Mouse (Mus musculus) forebrain, postnatal 0 days (tissue): ENCODE results near the gene Bcor. TPM values are rescaled to one million over a fixed set of nuclear protein-coding genes. Genes with fewer than 3 reads are reported as not detected.

Experiments
- ATAC-seq: fragments of 200-750 bp; cut with Nextera tagmentation; 2 replicates; pipeline ENCODE4 v1.8.0; 2017; ENCODE audit warnings: mild to moderate bottlenecking, moderate library complexity
- DNase-seq: peaks from one replicate; pipeline ENCODE4 v3.0.0-alpha.2; 2015
- H3K27ac ChIP-seq: fragments of 300-500 bp; sonication (generic); 2 replicates; pipeline ENCODE4 v1.5.1; 2014; ENCODE audit warnings: low read depth, mild to moderate bottlenecking, antibody characterized with exemption, low read length, moderate library complexity, mixed read lengths
- H3K27me3 ChIP-seq: fragments of 300-500 bp; sonication (generic); 2 replicates; pipeline ENCODE4 v1.6.1; 2014; ENCODE audit warnings: mild to moderate bottlenecking, low read length, mixed read lengths; ENCODE audit not compliant: insufficient read depth
- H3K36me3 ChIP-seq: fragments of 300-500 bp; sonication (generic); 2 replicates; pipeline ENCODE4 v1.6.1; 2014; ENCODE audit warnings: mild to moderate bottlenecking, moderate library complexity; ENCODE audit not compliant: insufficient read depth
- H3K4me1 ChIP-seq: fragments of 300-500 bp; sonication (generic); 2 replicates; pipeline ENCODE4 v1.6.1; 2014; ENCODE audit warnings: antibody characterized with exemption; ENCODE audit not compliant: insufficient read depth
- H3K4me2 ChIP-seq: fragments of 300-500 bp; sonication (generic); 2 replicates; pipeline ENCODE4 v1.6.1; 2014; ENCODE audit warnings: low read depth, mild to moderate bottlenecking, moderate library complexity
- H3K4me3 ChIP-seq: fragments of 300-500 bp; sonication (generic); 2 replicates; pipeline ENCODE4 v1.5.1; 2014; ENCODE audit warnings: low read depth, low read length, mixed read lengths
- H3K9ac ChIP-seq: fragments of 300-500 bp; sonication (generic); 2 replicates; pipeline ENCODE4 v1.6.1; 2014; ENCODE audit warnings: mild to moderate bottlenecking
- H3K9me3 ChIP-seq: fragments of 300-500 bp; sonication (generic); 2 replicates; pipeline ENCODE4 v1.6.1; 2016; ENCODE audit warnings: low read length
- CTCF ChIP-seq: sonication (generic); IDR thresholded peaks from 2 replicates; pipeline ENCODE4 v1.5.1; 2016; ENCODE audit warnings: antibody characterized with exemption, control low read depth, low read depth
- WGBS: fragments of 180-500 bp; shearing (Covaris S2); extraction: QIAGEN DNeasy Blood & Tissue Kit; methylation state at CpG from one replicate; pipeline ENCODE4 v1.1.7; 2014; 5-methylcytosine and 5-hydroxymethylcytosine counted together
- polyA plus RNA-seq: library from polyadenylated mRNA; unstranded; fragments of >200 nt; fragmentation: Nextera tagmentation; extraction: Ambion mirVana; gene quantifications from 2 replicates; pipeline ENCODE4 v1.2.1, GENCODE M21; 2015
- total RNA-seq: library from RNA; depleted of rRNA; stranded (reverse); fragments of >200 nt; gene quantifications from 2 replicates; pipeline ENCODE4 v1.2.3, GENCODE M21; 2014

Bcor gene
- total and polyA plus RNA-seq, 2 experiments from 2014 or later: 10.5 to 32.1 TPM

GRCm38 (mm10) chrX:11987602-11988001 is 172.6 kb downstream of the Bcor start:
- no peaks in the 10 kb centered on the region for H3K9me3 ChIP-seq
- H3K4me3 ChIP-seq: no peak overlapping the region
- no peak overlapping the region for H3K4me2 ChIP-seq
- no peaks in the 10 kb centered on the region for H3K36me3 ChIP-seq
- H3K4me1 ChIP-seq: no peaks in the 10 kb centered on the region
- ATAC-seq (no peak), DNase-seq (no peak)
- TF ChIP-seq CTCF: no peak
- H3K9ac ChIP-seq: no peak overlapping the region
- H3K27ac ChIP-seq: no peak overlapping the region
- WGBS: 62% methylated on average over 7 of the region's 7 CpGs
- H3K27me3 ChIP-seq: no peaks in the 10 kb centered on the region
